Mouse (Mus musculus) E14TG2a.4 (cell line): ENCODE results near the gene Vsnl1.

Experiments
- H3K27me3 ChIP-seq: 2 replicates; pipeline ENCODE4 v1.6.1; 2014; ENCODE audit warnings: low read length, control low read depth; ENCODE audit not compliant: insufficient read depth
- H3K36me3 ChIP-seq: 2 replicates; pipeline ENCODE4 v1.6.1; 2014; ENCODE audit warnings: low read length, control low read depth; ENCODE audit not compliant: insufficient read depth
- H3K4me1 ChIP-seq: replicated peaks from 2 replicates; pipeline ENCODE4 v1.6.1; 2014; ENCODE audit warnings: low read depth, low read length, control low read depth
- H3K4me3 ChIP-seq: replicated peaks from 2 replicates; pipeline ENCODE4 v1.5.1; 2014; ENCODE audit warnings: mild to moderate bottlenecking, low read length
- H3K9me3 ChIP-seq: 2 replicates; pipeline ENCODE4 v1.6.1; 2014; ENCODE audit warnings: low read length, control low read depth
- CTCF ChIP-seq: conservative IDR thresholded peaks from 2 replicates; pipeline ENCODE4 v1.5.1; 2014; ENCODE audit warnings: low read length
- NANOG ChIP-seq: IDR thresholded peaks from 2 replicates; pipeline ENCODE4 v1.6.1; 2014; ENCODE audit warnings: borderline replicate concordance, low read length, mixed read lengths
- POU5F1 ChIP-seq: IDR thresholded peaks from 2 replicates; pipeline ENCODE4 v1.6.1; 2014; ENCODE audit warnings: low read length, borderline replicate concordance

Gene Vsnl1

DNA sequence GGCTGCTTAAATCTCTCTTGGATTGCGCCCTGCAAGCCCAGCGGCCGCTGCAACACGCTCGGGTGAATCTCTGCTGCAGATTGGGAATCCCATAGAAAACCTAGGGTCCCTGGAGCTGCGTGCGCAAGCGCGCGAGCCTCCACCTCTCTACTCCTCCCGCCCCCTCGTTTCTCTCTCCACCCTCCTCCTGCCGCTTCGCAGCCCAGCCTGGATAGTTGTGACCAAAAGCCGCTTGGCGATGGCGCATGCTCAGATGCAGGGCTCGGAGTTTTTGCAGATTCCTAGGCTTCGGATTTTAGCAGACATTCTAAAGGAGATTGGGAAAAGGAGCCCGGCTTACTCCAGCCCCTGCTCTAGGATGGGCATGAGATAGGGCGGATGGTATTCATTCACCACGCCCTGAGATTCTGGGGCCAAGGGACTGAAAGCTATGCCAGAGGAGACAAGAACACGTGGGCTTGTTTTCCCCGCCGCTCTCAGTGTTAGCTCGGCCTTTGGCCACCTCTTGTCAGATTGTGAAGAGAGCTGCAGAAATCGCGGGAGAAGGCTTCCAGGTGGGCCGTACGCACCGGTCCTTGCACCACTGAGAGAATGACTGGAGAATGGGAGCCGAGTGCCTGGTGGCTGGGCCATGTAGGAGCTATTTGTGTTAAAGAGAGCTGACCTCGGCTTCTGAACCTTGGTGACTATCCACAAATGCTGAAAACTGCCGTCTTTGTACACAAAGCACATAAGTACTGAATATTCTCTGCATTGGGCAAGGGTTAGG is at the start of gene Vsnl1:
Gene Vsnl1, minus strand, starts transcription at position 117 of the 769 bp plus-strand sequence.
- Histone ChIP-seq H3K36me3 (no peaks in the 10 kb centered on the region), H3K4me1 (peaks cover 36% of the 10 kb centered on the region), H3K4me3 (peak within 1 kb of the TSS; percentile 59), H3K27me3 (peaks cover 56% of the 10 kb centered on the region), H3K9me3 (no peaks in the 10 kb centered on the region)
- TF ChIP-seq POU5F1 (no peak), CTCF (no peak), NANOG (no peak)

DNA sequence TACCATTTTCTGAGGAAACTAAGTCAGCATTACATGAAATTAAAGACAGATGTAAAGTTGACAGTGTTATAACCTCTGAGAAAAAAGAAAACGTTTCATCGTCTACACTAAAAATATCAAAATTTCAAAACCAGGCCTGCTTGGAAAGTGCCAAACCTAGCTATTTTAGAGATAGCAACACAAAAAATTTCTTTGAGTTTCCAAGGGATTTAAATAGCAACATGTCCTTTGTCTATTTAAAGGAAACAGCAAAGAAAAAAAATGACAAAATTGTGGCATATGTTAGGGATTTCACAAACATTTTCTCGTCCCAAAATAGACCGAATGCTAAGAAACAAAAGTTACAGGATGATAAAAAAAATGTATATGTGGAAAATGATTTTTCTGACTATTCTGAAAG is 20.2 kb upstream of the Vsnl1 start:
- Histone ChIP-seq H3K4me3 (peak overlapping the region; percentile 81; the same call in 1 of the 2 replicates), H3K4me1 (peaks cover 8% of the 10 kb centered on the region; the same call in 1 of the 2 replicates), H3K9me3 (no peaks in the 10 kb centered on the region), H3K27me3 (peaks cover 9% of the 10 kb centered on the region), H3K36me3 (no peaks in the 10 kb centered on the region)
- no peak for TF ChIP-seq POU5F1
- no peak for TF ChIP-seq CTCF
- TF ChIP-seq NANOG: no peak

DNA sequence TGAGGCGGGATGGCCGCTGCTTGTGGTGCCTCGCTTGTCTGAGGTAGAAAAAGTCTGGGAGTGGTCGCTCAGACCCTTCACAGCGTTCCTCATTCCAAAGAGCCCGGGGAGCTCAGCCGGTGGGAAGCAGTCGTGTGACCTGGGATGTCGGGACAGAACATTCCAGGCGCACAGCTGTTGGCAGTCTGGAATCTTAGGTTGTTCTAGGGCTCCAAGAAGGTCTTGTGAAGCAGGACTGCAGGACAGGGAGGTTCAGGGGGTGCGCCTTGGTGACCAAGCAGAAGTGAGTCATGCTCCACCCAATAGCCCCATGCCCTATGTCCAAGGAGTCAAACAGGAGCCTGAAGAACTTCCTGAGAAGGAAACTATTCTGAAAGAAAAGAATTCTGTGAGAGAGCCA is 19.8 kb upstream of the Vsnl1 start:
- no peaks in the 10 kb centered on the region for H3K9me3 ChIP-seq

DNA sequence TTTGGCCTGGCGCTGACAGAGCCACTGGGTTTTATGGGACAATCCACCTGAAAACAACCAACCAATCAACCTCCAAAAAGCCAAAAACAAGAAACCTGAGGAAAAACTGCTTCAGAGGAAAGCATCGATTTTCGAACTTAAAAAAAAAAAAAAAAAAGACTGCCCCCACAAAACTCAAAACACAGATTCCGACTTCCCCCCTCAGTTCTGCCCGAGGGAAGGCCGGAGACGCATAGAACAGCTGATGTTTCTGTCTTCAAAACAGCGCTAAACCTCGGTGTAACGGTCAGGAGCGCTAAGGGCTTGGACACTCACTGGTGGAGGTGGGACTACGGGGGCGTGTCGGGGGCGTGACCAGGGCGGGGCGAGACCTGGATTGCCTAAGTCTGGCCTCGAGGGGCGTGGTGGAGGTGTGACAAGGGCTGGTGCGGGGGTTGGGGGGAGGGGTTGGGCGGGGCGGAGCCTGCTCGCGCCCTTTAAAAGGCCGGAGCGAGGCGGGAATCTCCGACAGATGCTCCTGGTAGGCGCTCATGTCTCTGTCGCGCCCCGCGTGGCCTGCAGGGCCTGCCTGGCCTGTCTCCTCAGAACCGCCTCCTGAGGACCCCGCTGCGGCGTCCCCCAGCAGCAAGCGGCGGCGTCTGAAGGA is 19.3 kb upstream of the Vsnl1 start, which contains the start of gene Rad51ap2:
Gene Rad51ap2, plus strand, starts transcription at position 531 of the 646 bp plus-strand sequence.
- Histone ChIP-seq H3K9me3 (no peaks in the 10 kb centered on the region), H3K36me3 (no peaks in the 10 kb centered on the region), H3K27me3 (peaks cover 9% of the 10 kb centered on the region), H3K4me3 (peak within 1 kb of the TSS; percentile 81), H3K4me1 (peaks cover 8% of the 10 kb centered on the region; the same call in 1 of the 2 replicates)
- TF ChIP-seq NANOG: no peak
- no peak for TF ChIP-seq POU5F1
- TF ChIP-seq CTCF: no peak

More for the DNA sequence above, 19.8 kb upstream of the Vsnl1 start:
- peaks cover 8% of the 10 kb centered on the region; the same call in 1 of the 2 replicates for H3K4me1 ChIP-seq
- TF ChIP-seq POU5F1 (no peak), NANOG (no peak), CTCF (no peak)
- H3K27me3 ChIP-seq: peaks cover 9% of the 10 kb centered on the region
- H3K36me3 ChIP-seq: no peaks in the 10 kb centered on the region
- peak overlapping the region; percentile 81 for H3K4me3 ChIP-seq

DNA sequence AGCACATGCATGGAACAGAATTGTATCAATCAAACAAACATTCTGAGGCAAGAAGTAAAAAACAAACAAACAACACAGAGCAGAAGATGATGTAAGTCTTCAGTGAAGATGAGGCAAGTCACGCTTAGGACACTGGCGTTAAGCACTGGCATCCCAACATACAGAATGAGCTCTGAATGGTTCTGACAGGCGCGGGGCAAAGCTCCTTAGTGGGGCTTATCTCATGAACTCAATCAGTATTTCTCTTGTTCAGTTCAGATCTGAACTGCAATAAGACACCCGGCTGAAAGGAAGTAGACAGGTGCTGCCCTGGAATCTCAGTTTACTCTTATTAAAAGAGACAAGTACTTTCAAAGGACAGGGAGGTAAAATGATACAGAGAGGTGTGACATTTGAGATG is 17.7 kb upstream of the Vsnl1 start:
- Histone ChIP-seq H3K4me3 (no peak overlapping the region), H3K4me1 (peaks cover 8% of the 10 kb centered on the region; the same call in 1 of the 2 replicates), H3K36me3 (no peaks in the 10 kb centered on the region), H3K9me3 (no peaks in the 10 kb centered on the region), H3K27me3 (peaks cover 9% of the 10 kb centered on the region)
- TF ChIP-seq POU5F1 (no peak), NANOG (no peak), CTCF (no peak)

DNA sequence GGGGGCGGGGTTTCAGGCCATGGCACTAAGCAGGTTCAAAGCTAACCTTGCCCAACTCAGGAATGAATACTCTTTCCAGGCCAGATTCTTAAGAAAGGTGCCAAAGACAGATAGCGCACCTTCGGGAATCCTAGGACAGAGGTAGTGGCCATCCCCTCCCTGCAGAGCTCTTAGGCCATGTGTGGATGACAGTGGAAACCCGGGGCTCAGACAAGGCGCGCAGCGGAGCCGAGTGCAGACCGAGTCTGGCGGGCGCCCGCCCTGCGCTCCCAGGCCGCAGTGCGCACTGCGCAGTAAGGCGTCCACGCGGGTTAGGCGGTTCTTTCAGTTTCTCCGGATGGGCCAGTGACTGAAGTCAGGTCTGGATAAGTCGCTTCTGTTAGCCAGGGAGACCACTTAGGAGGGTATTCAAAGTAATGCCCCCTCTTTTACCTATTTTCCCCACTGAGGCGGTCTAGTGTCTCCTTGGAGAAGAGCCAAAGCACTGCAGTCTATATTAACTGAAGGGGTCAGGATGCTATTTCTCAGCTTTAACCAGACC is 1.6 kb upstream of the Vsnl1 start:
- Histone ChIP-seq H3K27me3 (peaks cover 56% of the 10 kb centered on the region), H3K4me1 (peaks cover 36% of the 10 kb centered on the region), H3K36me3 (no peaks in the 10 kb centered on the region), H3K9me3 (no peaks in the 10 kb centered on the region), H3K4me3 (peak overlapping the region; percentile 66)
- TF ChIP-seq NANOG (no peak), POU5F1 (no peak), CTCF (no peak)

DNA sequence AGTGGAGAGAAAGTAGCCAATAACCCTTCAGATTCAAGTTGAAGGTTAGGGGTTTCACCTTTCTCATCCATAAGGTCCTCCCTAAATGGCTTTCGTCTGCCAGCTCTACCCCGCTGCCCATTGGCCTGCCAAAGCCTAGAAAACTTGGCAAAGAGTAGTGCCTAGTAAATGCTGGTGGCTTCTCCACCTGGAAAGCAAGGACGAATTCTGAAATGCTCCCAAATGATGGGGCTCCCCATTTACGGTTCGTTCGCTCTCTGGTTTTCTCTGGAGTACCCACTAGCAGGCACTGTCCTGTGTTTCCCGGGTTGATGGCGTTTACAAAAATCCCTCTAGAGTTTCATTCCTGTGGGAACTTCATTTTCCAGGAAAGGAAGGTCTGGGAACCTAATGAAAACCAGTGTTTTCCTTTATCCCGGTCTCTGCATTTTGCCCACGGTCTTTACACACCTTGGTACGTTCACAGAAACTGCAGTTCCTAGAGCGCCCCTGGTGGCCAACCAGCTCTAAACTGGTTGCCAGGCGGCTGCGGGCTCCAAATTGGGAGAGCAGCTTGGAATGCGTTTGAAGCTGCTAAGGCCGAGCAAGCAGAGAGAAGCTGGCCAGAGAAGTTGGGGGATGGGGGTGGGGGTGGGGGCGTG is 973 bp upstream of the Vsnl1 start:
- Histone ChIP-seq H3K4me3 (no peak overlapping the region), H3K9me3 (no peaks in the 10 kb centered on the region), H3K27me3 (peaks cover 56% of the 10 kb centered on the region), H3K4me1 (peaks cover 36% of the 10 kb centered on the region), H3K36me3 (no peaks in the 10 kb centered on the region)
- TF ChIP-seq CTCF (peak; percentile 80), NANOG (no peak)

DNA sequence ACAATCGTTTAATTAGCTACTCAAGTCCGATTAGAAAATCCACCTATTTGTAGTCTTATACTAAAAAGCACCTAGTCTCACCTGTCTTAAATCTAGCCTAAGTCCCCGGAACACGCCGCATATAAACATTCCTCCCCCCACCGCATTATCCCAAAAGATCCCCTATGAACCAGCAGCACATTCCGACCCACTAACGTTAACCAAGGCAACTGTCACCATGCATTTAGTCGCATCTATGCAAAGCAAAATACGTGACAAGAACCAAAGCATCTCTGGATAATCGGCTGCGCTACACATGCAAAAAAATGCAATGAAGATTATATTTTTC is 426 bp downstream of the Vsnl1 start:
- no peaks in the 10 kb centered on the region for H3K9me3 ChIP-seq
- no peaks in the 10 kb centered on the region for H3K36me3 ChIP-seq
- H3K4me3 ChIP-seq: peak overlapping the region; percentile 59
- no peak for TF ChIP-seq NANOG
- no peak for TF ChIP-seq CTCF
- TF ChIP-seq POU5F1: no peak
- peaks cover 36% of the 10 kb centered on the region for H3K4me1 ChIP-seq
- H3K27me3 ChIP-seq: peaks cover 56% of the 10 kb centered on the region
